Mouse (Mus musculus): ENCODE data around the gene Vapb.

- TF ChIP-seq CTCF (conservative IDR thresholded peaks at IDR 0.05; ENCODE audit: low read length) (no peak), NANOG (IDR thresholded peaks at IDR 0.05; ENCODE audit: borderline replicate concordance, low read length) (no peak), POU5F1 (IDR thresholded peaks at IDR 0.05; ENCODE audit: borderline replicate concordance, low read length) (no peak)
These were observed 43.6 kb downstream of the Vapb start for GRCm38 (mm10) chr2:173780931-173781330.

All from E14TG2a.4 (cell line).